Mouse (Mus musculus) ES-Bruce4 (cell line): Measurements from ENCODE around the gene Nxpe3.

ENCODE experiments used
- CTCF ChIP-seq: IDR thresholded peaks from one replicate; pipeline ENCODE4 v1.8.1; 2011; ENCODE audit warnings: low read depth, low read length
- EP300 ChIP-seq: IDR thresholded peaks from 2 replicates; pipeline ENCODE4 v1.6.1; 2011; ENCODE audit warnings: low read depth, low read length; ENCODE audit not compliant: insufficient read depth
- POLR2A ChIP-seq: IDR thresholded peaks from one replicate; pipeline ENCODE4 v1.8.1; 2011; ENCODE audit warnings: low read length; ENCODE audit not compliant: insufficient read depth

- no peak for TF ChIP-seq CTCF
- no peak for TF ChIP-seq POLR2A
- TF ChIP-seq EP300, result no peak
Measured at GRCm38 (mm10) chr16:55890346-55891136, 4.5 kb downstream of the Nxpe3 start.
